Mouse (Mus musculus): ENCODE measurements at regions not wholly inside any gene's neighbourhood (a gene's known extent, or its start where the extent isn't known, plus 50 kb on each side); places are given as distances from the start of the nearest gene placed in this dataset.

DNA sequence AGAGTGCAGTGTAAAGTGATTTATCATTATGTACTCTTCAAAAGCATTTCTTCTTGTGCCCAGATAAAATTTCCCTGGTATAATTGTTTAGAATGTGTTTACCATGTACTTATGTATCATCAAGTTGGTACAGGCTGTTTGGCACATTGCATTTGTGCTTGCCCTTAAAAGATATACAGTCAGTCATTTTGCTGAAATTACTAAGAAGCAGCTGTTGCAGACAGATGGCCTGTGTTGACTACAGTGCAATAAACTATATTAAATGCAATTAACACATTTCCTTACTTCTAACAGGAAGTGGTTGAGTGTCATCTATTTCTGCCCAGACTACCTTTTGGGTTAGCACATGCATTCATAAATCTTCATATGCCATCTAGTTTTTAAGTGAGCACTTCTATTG is 954.9 kb upstream of the 4931408C20Rik start:
- no peak for DNase-seq

DNA sequence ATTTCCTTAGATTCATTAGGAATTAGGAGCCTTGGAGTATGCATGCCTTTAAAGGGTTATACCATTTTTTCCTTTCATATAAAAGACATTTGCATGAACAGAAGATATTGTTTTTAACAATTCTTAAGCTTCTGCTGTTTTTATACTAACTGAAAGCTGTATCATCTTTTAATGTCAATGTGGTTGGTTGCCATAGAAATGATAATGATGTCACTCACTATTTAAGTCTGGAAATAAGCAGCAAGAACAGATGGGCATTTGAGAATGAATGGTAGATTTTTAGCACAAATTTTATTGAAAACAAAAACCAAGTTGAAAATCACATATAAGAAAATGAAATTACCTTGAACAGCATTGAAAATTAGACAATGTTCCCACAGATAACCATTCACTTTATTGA is 941.8 kb upstream of the 4931408C20Rik start:
- no peak for DNase-seq

DNA sequence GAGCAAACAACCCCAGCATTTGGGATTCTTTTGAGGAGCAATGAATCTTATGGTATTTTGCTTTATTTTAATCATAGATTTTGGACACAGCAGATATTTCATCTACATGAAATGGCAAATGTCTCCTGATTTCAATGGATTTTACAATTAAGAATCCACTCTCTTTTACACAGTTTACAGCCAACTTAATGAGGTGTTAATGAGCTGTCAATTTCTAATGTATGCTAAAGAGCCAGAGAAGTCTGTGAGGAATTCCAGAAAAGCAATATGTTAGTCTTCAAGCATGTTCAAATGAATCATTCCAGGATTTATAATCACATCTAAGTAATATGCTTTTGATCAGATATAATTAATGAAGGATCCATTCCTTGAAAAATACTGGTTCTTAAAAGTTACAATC is 929.0 kb upstream of the 4931408C20Rik start:
- no peak for DNase-seq

- peak; percentile 3 to 7 for DNase-seq
Measured at GRCm38 (mm10) chr1:27608606-27609005, 921.3 kb upstream of the 4931408C20Rik start.

DNA sequence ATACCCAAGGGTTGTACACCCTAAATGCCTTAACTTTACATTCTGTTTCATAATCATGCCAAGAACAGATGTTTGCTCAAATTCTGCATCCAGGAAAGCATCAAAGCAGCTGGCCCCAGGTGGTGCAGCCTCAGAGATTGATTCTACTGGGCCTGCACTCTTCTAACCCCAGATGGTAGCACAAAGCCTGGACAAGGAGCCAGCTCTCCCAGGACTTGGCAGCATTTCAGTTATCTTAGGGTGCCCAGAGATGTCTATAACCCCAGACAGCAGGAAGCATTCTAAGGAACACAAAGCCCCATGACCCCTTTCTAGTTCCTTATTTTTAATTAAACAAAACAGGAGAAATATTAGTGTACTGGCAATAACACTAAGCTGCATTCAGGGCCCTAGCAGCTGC is 891.5 kb upstream of the 4931408C20Rik start:
- no peak for DNase-seq

- DNase-seq: no peak
Measured at GRCm38 (mm10) chr1:27559426-27559825, 872.2 kb upstream of the 4931408C20Rik start.

DNA sequence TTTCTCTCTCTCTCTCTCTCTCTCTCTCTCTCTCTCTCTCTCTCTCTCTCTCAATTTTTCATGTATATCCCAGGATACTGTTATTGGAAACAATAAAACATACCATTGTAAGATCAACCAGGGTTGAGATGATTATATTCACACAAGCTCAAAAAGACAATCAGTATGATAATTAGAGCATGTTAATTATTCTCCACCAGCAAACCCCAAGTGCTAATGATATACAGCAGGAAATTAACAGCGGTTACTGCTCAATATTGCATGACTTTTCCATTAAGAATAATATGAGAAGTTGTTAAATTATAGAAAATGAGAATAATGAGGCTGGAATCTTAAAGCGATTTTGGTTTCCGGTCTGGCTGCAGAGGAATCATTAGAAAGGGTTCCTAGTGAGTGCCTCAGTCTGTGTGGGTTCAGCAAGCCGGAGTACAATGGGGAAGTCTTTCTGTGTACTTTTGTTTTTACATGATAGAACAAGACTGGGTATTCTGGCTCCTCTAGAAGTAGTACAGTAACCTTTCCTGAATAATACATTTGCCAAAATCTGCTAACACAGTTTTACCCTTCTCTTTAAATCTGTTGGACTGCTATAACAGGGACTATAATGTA is 823.6 kb upstream of the 4931408C20Rik start:
- DNase-seq: no peak

GRCm38 (mm10) chr1:27503807-27504206 is 816.5 kb upstream of the 4931408C20Rik start:
- DNase-seq: no peak

- DNase-seq: no peak
Measured at GRCm38 (mm10) chr1:27478991-27479390, 791.7 kb upstream of the 4931408C20Rik start.

DNA sequence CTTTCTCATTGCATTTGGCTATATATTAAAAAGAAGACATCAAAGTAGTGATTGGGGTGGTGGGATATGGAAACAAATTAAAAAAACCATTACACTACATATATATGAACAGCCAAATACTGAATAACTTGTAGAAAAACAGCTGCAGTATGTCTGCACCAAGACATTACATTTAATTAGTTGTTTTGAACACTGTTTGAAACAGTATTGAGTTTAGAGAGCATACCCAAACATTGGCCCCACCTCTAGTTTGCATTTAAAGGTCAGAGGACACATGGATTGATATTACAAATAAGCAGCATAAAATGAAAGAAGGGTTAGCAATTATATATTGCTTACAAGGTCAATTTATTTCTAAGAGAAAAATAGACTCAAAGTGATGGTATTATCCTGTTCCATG is 758.8 kb upstream of the 4931408C20Rik start:
- no peak for DNase-seq
